Mouse (Mus musculus) intestine, embryonic 14.5 days (tissue): Measurements from ENCODE around the gene Zbtb22. TPM values are rescaled to one million over a fixed set of nuclear protein-coding genes. Genes with fewer than 3 reads are reported as not detected.

Source experiments
- ATAC-seq: fragments of 200-750 bp; cut with Nextera tagmentation; replicated peaks from 2 replicates; pipeline ENCODE4 v1.8.0; 2017; ENCODE audit warnings: low read depth, moderate number of reproducible peaks, moderate TSS enrichment, moderate library complexity; ENCODE audit not compliant: low FRiP score, low TSS enrichment
- DNase-seq: peaks from one replicate; pipeline ENCODE4 v3.0.0-alpha.2; 2018; ENCODE audit warnings: low spot score
- H3K27ac ChIP-seq: fragments of 300-500 bp; sonication (generic); 2 replicates; pipeline ENCODE4 v1.5.1; 2014; ENCODE audit warnings: low read depth, mild to moderate bottlenecking, control low read depth
- H3K27me3 ChIP-seq: fragments of 300-500 bp; sonication (generic); replicated peaks from 2 replicates; pipeline ENCODE4 v1.6.1; 2014; ENCODE audit warnings: low read length, control low read depth; ENCODE audit not compliant: control insufficient read depth, insufficient read depth
- H3K36me3 ChIP-seq: fragments of 300-500 bp; sonication (generic); 2 replicates; pipeline ENCODE4 v1.6.1; 2014; ENCODE audit warnings: low read length, control low read depth; ENCODE audit not compliant: control insufficient read depth, insufficient read depth
- H3K4me1 ChIP-seq: fragments of 300-500 bp; sonication (generic); replicated peaks from 2 replicates; pipeline ENCODE4 v1.6.1; 2014; ENCODE audit warnings: low read length, control low read depth, mixed read lengths; ENCODE audit not compliant: control insufficient read depth, insufficient read depth
- H3K4me2 ChIP-seq: fragments of 300-500 bp; sonication (generic); 2 replicates; pipeline ENCODE4 v1.6.1; 2014; ENCODE audit warnings: low read length
- H3K4me3 ChIP-seq: fragments of 300-500 bp; sonication (generic); 2 replicates; pipeline ENCODE4 v1.5.1; 2014; ENCODE audit warnings: low read depth, low read length, control low read depth, mixed read lengths
- H3K9ac ChIP-seq: fragments of 300-500 bp; sonication (generic); 2 replicates; pipeline ENCODE4 v1.6.1; 2014; ENCODE audit warnings: mild to moderate bottlenecking, low read length
- H3K9me3 ChIP-seq: fragments of 300-500 bp; sonication (generic); 2 replicates; pipeline ENCODE4 v1.6.1; 2016; ENCODE audit warnings: low read length, control low read depth; ENCODE audit not compliant: control insufficient read depth
- WGBS: fragments of 180-500 bp; shearing (Covaris S2); extraction: QIAGEN DNeasy Blood & Tissue Kit; methylation state at CpG from one replicate; pipeline ENCODE4 v1.1.7; 2014; 5-methylcytosine and 5-hydroxymethylcytosine counted together
- polyA plus RNA-seq: library from polyadenylated mRNA; unstranded; fragments of >200 nt; fragmentation: Nextera tagmentation; extraction: Ambion mirVana; gene quantifications from 2 replicates; pipeline ENCODE4 v1.2.1, GENCODE M21; 2014

The Zbtb22 gene
- polyA plus RNA-seq, 1 experiment from 2014 or later: 9.8 TPM

GRCm38 (mm10) chr17:33931947-33932346 lies 16.2 kb downstream of the Zbtb22 start:
- ATAC-seq: no peak
- Histone ChIP-seq H3K4me2 (no peak overlapping the region), H3K9ac (no peak overlapping the region), H3K36me3 (peaks cover 29% of the 10 kb centered on the region), H3K27ac (no peak overlapping the region), H3K9me3 (no peaks in the 10 kb centered on the region), H3K4me3 (no peak overlapping the region), H3K27me3 (no peaks in the 10 kb centered on the region), H3K4me1 (peaks cover 17% of the 10 kb centered on the region)
- DNase-seq: no peak
- WGBS: 93% methylated on average over 11 of the region's 11 CpGs

- 87% methylated on average over 14 of the region's 14 CpGs for WGBS
- H3K9me3 ChIP-seq: no peaks in the 10 kb centered on the region
- H3K4me2 ChIP-seq: no peak overlapping the region
- no peak overlapping the region for H3K4me3 ChIP-seq
- no peak overlapping the region for H3K27ac ChIP-seq
- ATAC-seq (no peak), DNase-seq (no peak)
- H3K9ac ChIP-seq: no peak overlapping the region
- no peaks in the 10 kb centered on the region for H3K27me3 ChIP-seq
- H3K4me1 ChIP-seq: peaks cover 17% of the 10 kb centered on the region
- peaks cover 29% of the 10 kb centered on the region for H3K36me3 ChIP-seq
Measured at GRCm38 (mm10) chr17:33932448-33932847, 16.7 kb downstream of the Zbtb22 start.

DNA sequence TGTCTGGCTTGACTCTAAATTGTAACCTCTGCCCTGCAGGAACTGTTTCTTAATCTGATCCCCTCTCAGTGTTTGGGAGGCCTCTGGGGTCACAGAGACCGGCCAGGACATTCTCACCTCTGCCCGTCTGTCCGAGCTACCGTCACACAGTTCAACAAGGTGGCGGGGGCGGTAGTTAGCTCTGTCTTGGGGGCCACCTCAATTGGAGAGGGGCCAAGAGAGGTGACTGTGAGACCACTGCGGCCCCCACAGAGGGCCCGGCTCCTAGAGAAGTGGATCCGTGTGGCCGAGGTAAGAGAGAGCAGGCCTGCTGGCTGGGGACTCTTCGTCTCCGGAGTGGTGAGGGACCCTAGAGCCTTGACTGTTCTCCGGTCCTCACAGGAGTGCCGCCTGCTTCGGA lies 17.3 kb downstream of the Zbtb22 start:
- Histone ChIP-seq H3K9me3 (no peaks in the 10 kb centered on the region), H3K36me3 (peaks cover 32% of the 10 kb centered on the region), H3K27ac (no peak overlapping the region), H3K4me3 (no peak overlapping the region), H3K4me1 (peaks cover 17% of the 10 kb centered on the region), H3K9ac (no peak overlapping the region), H3K27me3 (no peaks in the 10 kb centered on the region), H3K4me2 (no peak overlapping the region)
- DNase-seq (no peak), ATAC-seq (no peak)
- 94% methylated on average over 15 of the region's 15 CpGs for WGBS

- Histone ChIP-seq H3K9me3 (no peaks in the 10 kb centered on the region), H3K27me3 (no peaks in the 10 kb centered on the region), H3K36me3 (peaks cover 43% of the 10 kb centered on the region), H3K4me2 (no peak overlapping the region), H3K4me3 (no peak overlapping the region), H3K27ac (no peak overlapping the region), H3K9ac (no peak overlapping the region), H3K4me1 (peaks cover 17% of the 10 kb centered on the region; the same call in 1 of the 2 replicates)
- 85% methylated on average over 21 of the region's 21 CpGs for WGBS
- ATAC-seq (no peak), DNase-seq (no peak)
Measured at GRCm38 (mm10) chr17:33935422-33936055, 19.8 kb downstream of the Zbtb22 start.

DNA sequence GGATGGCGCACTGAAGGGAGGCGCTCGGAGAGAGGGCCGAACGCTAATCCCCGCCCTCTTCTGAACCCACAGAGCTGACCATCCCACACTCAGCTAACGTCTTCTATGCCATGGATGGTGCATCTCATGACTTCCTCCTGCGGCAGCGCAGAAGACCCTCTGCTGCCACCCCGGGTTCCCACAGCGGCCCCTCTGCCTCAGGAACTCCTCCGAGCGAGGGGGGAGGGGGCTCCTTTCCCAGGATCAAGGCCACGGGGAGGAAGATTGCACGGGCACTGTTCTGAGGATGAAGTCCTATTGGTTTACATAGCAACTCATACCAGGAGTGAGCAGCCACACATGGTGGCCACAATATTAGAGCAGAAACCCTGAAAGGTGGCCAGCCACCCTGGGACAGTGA lies 21.3 kb downstream of the Zbtb22 start:
- no peak overlapping the region for H3K27ac ChIP-seq
- 80% methylated on average over 15 of the region's 15 CpGs for WGBS
- H3K4me3 ChIP-seq: no peak overlapping the region
- H3K36me3 ChIP-seq: peaks cover 43% of the 10 kb centered on the region
- no peak for ATAC-seq
- H3K4me1 ChIP-seq: peaks cover 15% of the 10 kb centered on the region
- no peaks in the 10 kb centered on the region for H3K9me3 ChIP-seq
- H3K4me2 ChIP-seq: no peak overlapping the region
- no peak for DNase-seq
- no peak overlapping the region for H3K9ac ChIP-seq
- no peaks in the 10 kb centered on the region for H3K27me3 ChIP-seq

- peak overlapping the region; percentile 96; the same call in 1 of the 2 replicates for H3K4me2 ChIP-seq
- ATAC-seq (no peak), DNase-seq (no peak)
- H3K4me1 ChIP-seq: peaks cover 15% of the 10 kb centered on the region
- no peak overlapping the region for H3K9ac ChIP-seq
- H3K4me3 ChIP-seq: peak overlapping the region; percentile 76; the same call in 1 of the 2 replicates
- H3K27me3 ChIP-seq: no peaks in the 10 kb centered on the region
- WGBS: 76% methylated on average over 11 of the region's 11 CpGs
- H3K36me3 ChIP-seq: peaks cover 42% of the 10 kb centered on the region
- no peaks in the 10 kb centered on the region for H3K9me3 ChIP-seq
- H3K27ac ChIP-seq: no peak overlapping the region
Measured at GRCm38 (mm10) chr17:33938783-33939182, 23.1 kb downstream of the Zbtb22 start.

DNA sequence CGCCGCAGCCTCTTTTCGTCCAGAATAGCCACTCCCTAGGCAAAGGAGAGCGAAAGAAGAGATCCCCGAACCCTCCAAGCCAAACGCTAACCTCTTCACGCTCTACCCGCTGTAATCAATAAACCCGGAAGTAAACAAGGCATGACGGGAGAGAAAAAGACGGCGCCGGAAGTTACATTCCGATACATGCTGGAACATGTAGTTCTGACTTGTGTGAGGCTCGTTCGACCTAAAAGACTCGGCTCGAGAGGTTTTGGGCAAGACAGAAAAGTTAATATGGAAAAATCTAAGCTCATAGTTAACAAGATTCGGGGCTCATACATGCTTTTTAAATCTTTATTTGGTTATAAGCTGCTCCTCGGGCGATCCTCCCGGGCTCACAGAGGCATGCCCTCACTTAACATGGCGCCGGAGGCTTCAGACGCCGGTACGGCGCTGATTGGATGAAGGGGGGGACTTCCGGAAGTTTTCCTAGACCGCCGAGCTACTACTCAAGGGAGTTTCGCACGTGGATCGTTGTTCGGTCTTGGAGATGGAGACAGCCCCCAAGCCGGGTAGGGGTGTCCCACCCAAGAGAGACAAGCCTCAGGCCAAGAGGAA lies 24.6 kb downstream of the Zbtb22 start, which contains the start of the genes Pfdn6 and Wdr46:
Gene Pfdn6, minus strand, starts transcription at position 138 of the 600 bp plus-strand sequence.
Gene Wdr46, plus strand, starts transcription at position 455 of the 600 bp plus-strand sequence.
- Histone ChIP-seq H3K4me2 (peak within 1 kb of the TSS; percentile 96), H3K27me3 (no peaks in the 10 kb centered on the region), H3K27ac (0 out of 2 replicates have a peak within 1 kb of the TSS, but pooled peaks have one; percentile 9), H3K9ac (peak within 1 kb of the TSS; percentile 65), H3K36me3 (peaks cover 51% of the 10 kb centered on the region), H3K4me3 (peak within 1 kb of the TSS; percentile 76), H3K9me3 (no peaks in the 10 kb centered on the region), H3K4me1 (peaks cover 15% of the 10 kb centered on the region)
- under 1% methylated on average over 36 of the region's 36 CpGs for WGBS
- ATAC-seq (peak; percentile 90), DNase-seq (peak; percentile 88)

DNA sequence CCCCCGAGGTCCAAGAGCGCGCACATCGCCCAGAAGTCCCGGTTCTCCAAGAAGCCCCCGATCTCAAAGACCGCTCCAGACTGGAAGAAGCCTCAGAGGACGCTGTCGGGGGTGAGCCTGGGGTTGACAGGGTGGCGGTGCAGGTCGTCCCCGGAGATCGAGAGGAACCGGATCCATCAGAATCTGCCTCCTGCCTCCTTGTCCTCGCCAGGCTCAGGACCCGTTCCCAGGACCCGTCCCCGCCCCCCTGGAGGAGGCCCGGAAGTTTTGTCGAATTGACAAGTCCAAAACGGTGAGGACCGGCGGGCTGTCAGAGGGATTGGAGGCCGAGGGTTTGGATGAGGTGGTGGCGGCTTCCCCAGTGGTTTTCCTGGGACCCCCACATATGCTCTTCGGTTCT lies 25.3 kb downstream of the Zbtb22 start:
- 3% methylated on average over 26 of the region's 26 CpGs for WGBS
- DNase-seq (no peak), ATAC-seq (no peak)
- Histone ChIP-seq H3K4me2 (peak overlapping the region; percentile 96), H3K36me3 (peaks cover 50% of the 10 kb centered on the region), H3K27ac (no peak overlapping the region), H3K4me1 (peaks cover 15% of the 10 kb centered on the region), H3K4me3 (peak overlapping the region; percentile 76), H3K9ac (peak overlapping the region; percentile 65), H3K27me3 (no peaks in the 10 kb centered on the region), H3K9me3 (no peaks in the 10 kb centered on the region)
